Mouse (Mus musculus): ENCODE results near the gene Cfap69.

DNA sequence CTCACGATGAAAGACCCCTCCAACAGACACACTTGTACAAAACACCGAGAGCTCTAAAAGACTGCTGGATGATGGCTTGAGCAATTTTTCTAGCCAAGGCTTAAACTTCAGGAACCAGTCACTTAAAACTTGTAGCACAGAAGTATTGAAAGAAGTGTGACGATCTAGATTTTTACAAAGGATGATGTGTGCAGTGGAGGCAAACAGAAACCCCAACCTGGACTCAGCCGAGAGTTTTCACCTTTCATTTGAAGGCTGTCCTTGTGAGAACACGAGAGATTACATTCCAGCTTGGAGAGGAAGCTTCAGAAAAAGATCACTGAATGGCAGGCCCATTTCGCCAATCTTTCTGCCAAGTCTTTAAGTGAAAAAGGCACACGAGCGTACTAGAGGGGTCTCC, 104.2 kb downstream of the Cfap69 start:
- TF ChIP-seq CTCF (IDR thresholded peaks at IDR 0.05; ENCODE audit: low read depth, low read length) = no peak
- TF ChIP-seq POLR2A (IDR thresholded peaks at IDR 0.05; ENCODE audit: insufficient read depth, low read length) = no peak
- TF ChIP-seq EP300 (IDR thresholded peaks at IDR 0.05; ENCODE audit: insufficient read depth, low read depth, low read length) = no peak
